Mouse (Mus musculus): ENCODE data around the gene Fxyd3. TPM values are rescaled to one million over a fixed set of nuclear protein-coding genes. Genes with fewer than 3 reads are reported as not detected.
A peak's percentile ranks its signal among the peaks of the same experiment; 100 is the strongest.

Fxyd3 gene
- polyA plus RNA-seq, 1 experiment from 2014 or later, result 7.9 TPM

DNA sequence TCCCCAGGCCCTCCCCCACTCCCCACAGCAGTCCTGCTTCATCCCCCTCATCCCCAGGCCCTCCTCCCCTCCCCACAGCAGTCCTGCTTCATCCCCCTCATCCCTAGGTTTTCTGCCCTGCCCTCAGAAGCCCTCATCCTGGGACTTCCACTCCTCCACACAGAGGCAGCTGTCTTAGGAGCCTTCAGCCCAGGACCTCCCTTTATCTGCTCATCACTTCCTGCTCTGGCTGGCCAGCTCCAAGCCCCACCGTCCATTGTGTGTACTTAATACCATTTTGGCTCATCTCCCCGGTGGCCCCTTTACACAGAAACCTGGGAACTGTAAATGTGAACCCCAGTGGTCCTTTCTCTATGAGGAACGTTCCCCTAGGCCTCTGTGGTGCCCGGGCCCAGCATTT lies 35.5 kb upstream of the Fxyd3 start:
- 50% methylated on average over 4 of the region's 4 CpGs for WGBS
- peak overlapping the region; percentile 35; the same call in 1 of the 2 replicates for H3K27ac ChIP-seq
- H3K9me3 ChIP-seq, result no peaks in the 10 kb centered on the region

GRCm38 (mm10) chr7:31110861-31111385 lies 34.4 kb upstream of the Fxyd3 start:
- DNase-seq (ENCODE audit: low spot score), result no peak
- WGBS, result 89% methylated on average over 15 of the region's 15 CpGs
- H3K9me3 ChIP-seq, result no peaks in the 10 kb centered on the region
- H3K27me3 ChIP-seq (ENCODE audit: insufficient read depth, poor library complexity, severe bottlenecking), result peaks cover 15% of the 10 kb centered on the region
- no peaks in the 10 kb centered on the region for H3K36me3 ChIP-seq
- no peak overlapping the region for H3K4me3 ChIP-seq
- peaks cover 23% of the 10 kb centered on the region for H3K4me1 ChIP-seq (replicated peaks)
- peak overlapping the region; percentile 8; the same call in 1 of the 2 replicates for H3K27ac ChIP-seq

More for the DNA sequence above, 35.5 kb upstream of the Fxyd3 start:
- Histone ChIP-seq H3K36me3 (no peaks in the 10 kb centered on the region), H3K4me1 (replicated peaks) (peaks cover 34% of the 10 kb centered on the region), H3K4me3 (no peak overlapping the region), H3K27me3 (ENCODE audit: insufficient read depth, poor library complexity, severe bottlenecking) (peaks cover 15% of the 10 kb centered on the region)
- DNase-seq (ENCODE audit: low spot score), result no peak

- 88% methylated on average over 5 of the region's 5 CpGs for WGBS
- Histone ChIP-seq H3K4me1 (replicated peaks) (peaks cover 15% of the 10 kb centered on the region), H3K4me3 (no peak overlapping the region), H3K27me3 (ENCODE audit: insufficient read depth, poor library complexity, severe bottlenecking) (0 out of 2 replicates have a peak, but pooled peaks cover 6% of the 10 kb centered on the region), H3K9me3 (no peaks in the 10 kb centered on the region), H3K36me3 (no peaks in the 10 kb centered on the region), H3K27ac (no peak overlapping the region)
- no peak for DNase-seq (ENCODE audit: low spot score)
Observed at GRCm38 (mm10) chr7:31109796-31110195, 33.3 kb upstream of the Fxyd3 start.

GRCm38 (mm10) chr7:31109091-31109490 lies 32.6 kb upstream of the Fxyd3 start:
- Histone ChIP-seq H3K4me3 (no peak overlapping the region), H3K27ac (no peak overlapping the region), H3K4me1 (replicated peaks) (peaks cover 10% of the 10 kb centered on the region; the same call in 1 of the 2 replicates), H3K9me3 (no peaks in the 10 kb centered on the region), H3K36me3 (no peaks in the 10 kb centered on the region), H3K27me3 (ENCODE audit: insufficient read depth, poor library complexity, severe bottlenecking) (no peaks in the 10 kb centered on the region)
- DNase-seq (ENCODE audit: low spot score), result no peak
- WGBS, result 38% methylated on average over 7 of the region's 7 CpGs

DNA sequence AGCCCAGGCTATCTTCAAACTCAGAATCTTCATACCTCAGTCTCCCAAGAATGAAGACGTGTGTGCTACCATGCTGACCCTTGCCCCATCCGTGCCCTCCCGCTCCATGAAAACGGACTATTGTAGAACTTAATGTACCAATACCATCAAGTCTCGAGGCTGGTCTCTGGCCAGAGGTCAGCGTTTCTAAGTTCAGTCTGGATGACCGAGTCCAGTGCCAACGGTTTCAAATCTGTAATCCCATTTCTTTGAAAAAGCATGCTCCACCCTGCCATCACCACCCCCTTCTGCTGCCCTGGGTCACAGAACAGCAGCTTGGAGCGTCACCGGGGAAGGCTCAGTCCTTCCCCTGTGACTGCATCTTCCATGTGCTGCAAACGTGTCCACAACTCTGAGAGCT lies 31.3 kb upstream of the Fxyd3 start:
- DNase-seq (ENCODE audit: low spot score), result no peak
- H3K36me3 ChIP-seq, result no peaks in the 10 kb centered on the region
- H3K27ac ChIP-seq, result no peak overlapping the region
- no peak overlapping the region for H3K4me3 ChIP-seq
- peaks cover 10% of the 10 kb centered on the region; the same call in 1 of the 2 replicates for H3K4me1 ChIP-seq (replicated peaks)
- no peaks in the 10 kb centered on the region for H3K27me3 ChIP-seq (ENCODE audit: insufficient read depth, poor library complexity, severe bottlenecking)
- H3K9me3 ChIP-seq, result no peaks in the 10 kb centered on the region
- WGBS, result 89% methylated on average over 11 of the region's 11 CpGs

DNA sequence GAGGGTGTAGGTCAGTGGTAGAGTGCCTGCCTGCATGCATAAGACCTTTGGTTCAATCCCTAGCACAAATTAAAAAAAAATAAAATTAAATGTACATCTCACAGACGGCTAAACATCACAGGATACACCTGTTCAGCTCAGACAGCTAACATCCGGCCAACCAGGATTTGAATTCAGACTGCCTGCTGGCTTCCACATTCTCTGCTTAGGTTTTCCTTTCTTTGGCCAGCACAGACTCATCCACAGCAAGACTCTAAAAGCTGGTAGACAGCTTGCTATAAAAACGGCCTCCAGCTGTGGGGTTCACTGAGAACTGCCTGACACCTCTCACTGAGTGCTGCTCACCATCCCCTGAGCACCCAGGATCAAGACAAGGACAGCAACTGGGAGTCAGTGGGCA lies 29.7 kb upstream of the Fxyd3 start:
- H3K4me1 ChIP-seq (replicated peaks), result peaks cover 4% of the 10 kb centered on the region; the same call in 1 of the 2 replicates
- H3K27ac ChIP-seq, result no peak overlapping the region
- H3K36me3 ChIP-seq, result no peaks in the 10 kb centered on the region
- no peaks in the 10 kb centered on the region for H3K9me3 ChIP-seq
- H3K4me3 ChIP-seq, result no peak overlapping the region
- 66% methylated on average over 3 of the region's 3 CpGs for WGBS
- no peaks in the 10 kb centered on the region for H3K27me3 ChIP-seq (ENCODE audit: insufficient read depth, poor library complexity, severe bottlenecking)
- no peak for DNase-seq (ENCODE audit: low spot score)

DNA sequence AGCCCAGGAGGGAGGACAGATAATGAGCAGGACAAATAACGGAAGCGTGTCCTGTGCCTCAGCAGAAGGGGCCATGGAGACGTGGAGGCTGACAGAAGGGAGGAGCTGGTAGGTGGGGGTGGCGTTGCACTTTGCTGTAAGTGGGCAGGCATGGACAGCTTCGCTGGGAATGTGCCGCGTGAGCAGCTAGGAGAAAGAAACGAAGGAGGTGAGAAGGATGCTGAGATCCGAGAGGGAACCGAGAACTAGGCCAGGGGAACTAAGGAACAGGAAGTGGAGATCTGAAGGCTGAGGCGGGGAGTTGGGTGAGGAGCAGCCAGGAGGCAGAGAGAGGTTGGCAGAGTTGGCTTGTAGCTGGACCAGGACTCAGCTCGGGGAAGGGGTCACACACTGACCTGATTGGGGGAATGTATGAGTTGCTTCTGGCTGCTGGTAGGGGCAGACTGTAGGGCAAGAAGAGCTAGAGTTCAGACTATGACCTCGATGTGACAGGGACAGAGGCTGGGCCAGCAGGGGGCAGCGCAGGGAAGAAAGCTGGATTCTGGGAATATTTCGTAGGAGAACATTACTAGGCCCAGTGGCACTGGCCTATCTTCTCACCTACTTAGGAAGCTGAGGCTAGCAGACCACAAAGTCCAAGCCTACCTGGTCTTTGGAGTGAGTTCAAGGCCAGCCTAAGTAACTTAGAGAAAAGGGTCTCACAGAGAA lies 28.7 kb upstream of the Fxyd3 start:
- 71% methylated on average over 15 of the region's 15 CpGs for WGBS
- Histone ChIP-seq H3K36me3 (no peaks in the 10 kb centered on the region), H3K9me3 (no peaks in the 10 kb centered on the region), H3K4me1 (replicated peaks) (peaks cover 4% of the 10 kb centered on the region; the same call in 1 of the 2 replicates), H3K27me3 (ENCODE audit: insufficient read depth, poor library complexity, severe bottlenecking) (no peaks in the 10 kb centered on the region), H3K4me3 (no peak overlapping the region), H3K27ac (no peak overlapping the region)
- DNase-seq (ENCODE audit: low spot score), result peak; percentile 54

GRCm38 (mm10) chr7:31100786-31101185 lies 24.3 kb upstream of the Fxyd3 start:
- no peaks in the 10 kb centered on the region for H3K27me3 ChIP-seq (ENCODE audit: insufficient read depth, poor library complexity, severe bottlenecking)
- H3K27ac ChIP-seq, result no peak overlapping the region
- no peaks in the 10 kb centered on the region for H3K36me3 ChIP-seq
- H3K9me3 ChIP-seq, result peaks cover 3% of the 10 kb centered on the region; the same call in 1 of the 2 replicates
- no peak overlapping the region for H3K4me3 ChIP-seq
- H3K4me1 ChIP-seq (replicated peaks), result peaks cover 9% of the 10 kb centered on the region
- WGBS, result 84% methylated on average over 14 of the region's 14 CpGs
- DNase-seq (ENCODE audit: low spot score), result no peak

GRCm38 (mm10) chr7:31099612-31099982 lies 23.1 kb upstream of the Fxyd3 start:
- Histone ChIP-seq H3K4me1 (replicated peaks) (peaks cover 5% of the 10 kb centered on the region; the same call in 1 of the 2 replicates), H3K27ac (no peak overlapping the region), H3K9me3 (peaks cover 3% of the 10 kb centered on the region; the same call in 1 of the 2 replicates), H3K36me3 (no peaks in the 10 kb centered on the region), H3K4me3 (no peak overlapping the region), H3K27me3 (ENCODE audit: insufficient read depth, poor library complexity, severe bottlenecking) (no peaks in the 10 kb centered on the region)
- no peak for DNase-seq (ENCODE audit: low spot score)
- 86% methylated on average over 6 of the region's 6 CpGs for WGBS

- H3K27ac ChIP-seq, result no peak overlapping the region
- H3K4me1 ChIP-seq (replicated peaks), result peaks cover 5% of the 10 kb centered on the region; the same call in 1 of the 2 replicates
- no peak overlapping the region for H3K4me3 ChIP-seq
- H3K9me3 ChIP-seq, result peaks cover 3% of the 10 kb centered on the region; the same call in 1 of the 2 replicates
- 78% methylated on average over 22 of the region's 22 CpGs for WGBS
- no peak for DNase-seq (ENCODE audit: low spot score)
- no peaks in the 10 kb centered on the region for H3K36me3 ChIP-seq
- H3K27me3 ChIP-seq (ENCODE audit: insufficient read depth, poor library complexity, severe bottlenecking), result no peaks in the 10 kb centered on the region
Observed at GRCm38 (mm10) chr7:31098697-31099611, 22.4 kb upstream of the Fxyd3 start.

DNA sequence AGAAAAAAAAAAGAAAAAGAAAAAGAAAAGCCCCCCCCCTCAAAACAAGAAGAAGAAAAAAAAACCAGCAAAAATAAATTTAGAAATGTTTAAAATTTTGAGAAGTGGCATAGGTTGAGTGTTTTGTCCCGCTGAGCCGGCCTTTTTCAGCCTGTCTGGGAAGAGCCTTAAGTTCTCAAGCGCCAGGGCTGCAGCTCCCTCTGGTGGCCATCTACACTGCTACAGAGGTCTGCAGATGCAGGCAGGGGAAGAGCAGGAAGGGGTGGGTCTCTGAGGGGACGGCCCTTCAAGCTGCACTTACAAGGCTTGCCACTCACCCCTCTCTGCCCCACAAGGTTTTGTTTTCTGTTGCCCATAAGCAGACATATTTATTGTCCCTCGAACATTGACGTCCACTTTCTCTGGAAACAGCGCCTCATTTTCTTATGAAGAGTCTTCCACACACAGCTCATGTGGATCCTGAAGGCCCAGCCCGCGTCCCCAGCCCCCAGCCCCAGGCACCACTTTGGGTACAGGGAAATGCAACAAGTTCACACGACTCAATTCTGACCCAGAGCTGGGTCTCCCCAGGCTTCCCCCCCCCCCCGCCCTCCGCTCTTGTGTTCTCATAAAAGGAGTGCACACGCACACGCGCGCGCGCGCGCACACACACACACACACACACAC lies 21.2 kb upstream of the Fxyd3 start:
- no peaks in the 10 kb centered on the region for H3K36me3 ChIP-seq
- H3K4me1 ChIP-seq (replicated peaks), result peaks cover 5% of the 10 kb centered on the region; the same call in 1 of the 2 replicates
- H3K27ac ChIP-seq, result peak overlapping the region; percentile 67
- 39% methylated on average over 20 of the region's 20 CpGs for WGBS
- DNase-seq (ENCODE audit: low spot score), result peak; percentile 91
- H3K27me3 ChIP-seq (ENCODE audit: insufficient read depth, poor library complexity, severe bottlenecking), result no peaks in the 10 kb centered on the region
- peaks cover 3% of the 10 kb centered on the region; the same call in 1 of the 2 replicates for H3K9me3 ChIP-seq
- H3K4me3 ChIP-seq, result peak overlapping the region; percentile 39

DNA sequence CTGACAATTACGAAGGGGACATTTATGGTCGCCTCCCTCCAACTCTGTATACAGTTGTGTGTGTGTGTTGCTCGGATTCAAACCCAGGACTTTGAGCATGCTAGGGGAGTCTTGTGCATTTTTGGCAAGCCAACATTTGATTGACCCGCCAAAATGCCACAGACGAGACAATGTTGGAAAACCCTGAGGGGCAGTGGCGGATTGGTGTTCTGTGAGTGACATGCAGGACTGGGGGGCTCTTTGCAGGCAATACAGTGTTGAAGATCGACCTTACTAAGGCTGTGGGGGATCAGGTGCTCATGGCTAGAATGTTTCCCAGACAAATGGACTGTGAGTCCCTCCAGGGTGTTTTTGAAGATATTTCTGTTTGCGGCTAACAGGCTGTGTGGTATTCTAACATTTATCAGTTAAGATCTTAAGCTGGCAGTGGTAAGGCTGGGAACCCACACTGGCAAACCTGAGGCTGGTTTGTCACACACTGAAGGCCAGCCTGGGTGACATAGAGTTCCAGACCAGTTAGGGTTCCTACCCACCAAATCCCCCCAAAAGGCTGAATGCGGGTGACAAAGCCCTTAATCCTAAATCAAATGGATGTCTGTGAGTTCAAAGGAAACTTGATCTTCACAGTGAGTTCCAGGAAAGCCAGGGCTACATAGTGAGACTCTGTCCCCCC lies 20.5 kb upstream of the Fxyd3 start:
- Histone ChIP-seq H3K27ac (no peak overlapping the region), H3K4me3 (no peak overlapping the region), H3K27me3 (ENCODE audit: insufficient read depth, poor library complexity, severe bottlenecking) (no peaks in the 10 kb centered on the region), H3K9me3 (peaks cover 3% of the 10 kb centered on the region; the same call in 1 of the 2 replicates), H3K36me3 (no peaks in the 10 kb centered on the region), H3K4me1 (replicated peaks) (peaks cover 5% of the 10 kb centered on the region; the same call in 1 of the 2 replicates)
- WGBS, result 74% methylated on average over 9 of the region's 9 CpGs
- DNase-seq (ENCODE audit: low spot score), result no peak

Measured in hindbrain, embryonic 10.5 days (tissue).